In the genomic region with DNA sequence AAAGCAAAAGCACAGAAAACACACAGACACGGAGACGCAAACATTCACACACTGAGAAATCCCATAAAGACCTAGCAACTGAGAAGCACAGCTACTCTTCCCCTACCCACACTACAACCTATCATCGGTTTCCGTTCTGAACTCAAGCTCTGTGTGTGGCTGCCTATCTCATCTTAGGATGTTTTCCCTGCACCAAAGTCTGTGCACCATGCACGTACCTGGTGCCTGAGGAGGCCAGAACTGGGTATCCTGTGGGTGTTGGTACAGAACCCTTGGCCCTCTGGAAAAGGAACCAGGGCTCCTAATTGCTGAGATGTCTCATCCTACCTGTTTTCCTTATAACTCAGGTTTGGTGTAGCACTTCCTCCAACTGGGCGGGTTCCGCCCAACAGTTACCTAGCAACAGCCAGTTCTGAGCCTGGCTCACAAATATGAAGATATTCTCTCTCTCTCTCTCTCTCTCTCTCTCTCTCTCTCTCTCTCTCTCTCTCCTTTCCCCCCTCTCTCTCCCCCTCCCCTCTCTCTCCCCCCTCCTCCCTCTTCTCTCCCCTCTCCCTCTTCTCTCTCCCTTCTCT, we compare ENCODE assay signal across 14 mouse cellular contexts. TPM values are rescaled to one million over a fixed set of nuclear protein-coding genes. Genes with fewer than 3 reads are reported as not detected.
DNase-seq lines count a peak whose midpoint lies in the region; ATAC-seq and TF ChIP-seq lines count a peak whose summit lies in the region.
"Had no signal": no experiment of that assay in that cellular context is flagged by ENCODE, and none has a peak within 500 bp of the region (broad histone marks: within the 10 kb centered on the region; RNA-seq: fewer than 3 reads in every experiment).

No protein-coding gene starts in this region.

- H3K4me1 ChIP-seq in thymus, adult 2 months (replicated peaks; ENCODE audit: control insufficient read depth, insufficient read depth, low read length), result no peaks in the 10 kb centered on the region
- H3K4me1 ChIP-seq in lung, postnatal 0 days (ENCODE audit: insufficient read depth, low read depth, low read length), result no peaks in the 10 kb centered on the region
- H3K4me1 ChIP-seq: heart, embryonic 15.5 days; hindbrain, embryonic 15.5 days; limb, embryonic 15.5 days had no signal

- no peaks in the 10 kb centered on the region for H3K27me3 ChIP-seq in thymus, adult 2 months (ENCODE audit: control insufficient read depth, insufficient read depth, low read length)
- H3K27me3 ChIP-seq in lung, postnatal 0 days (replicated peaks; ENCODE audit: insufficient read depth, low read length), result no peaks in the 10 kb centered on the region
- H3K27me3 ChIP-seq: heart, embryonic 15.5 days; hindbrain, embryonic 15.5 days; limb, embryonic 15.5 days had no signal

- H3K4me3 ChIP-seq in thymus, adult 2 months (ENCODE audit: control insufficient read depth, insufficient read depth, low read length), result peak overlapping the region; percentile 23
- no peak overlapping the region for H3K4me3 ChIP-seq in lung, postnatal 0 days (ENCODE audit: low read depth, low read length)
- H3K4me3 ChIP-seq: heart, embryonic 15.5 days; hindbrain, embryonic 15.5 days; limb, embryonic 15.5 days; midbrain, embryonic 10.5 days had no signal

- H3K36me3 ChIP-seq in thymus, adult 2 months (ENCODE audit: control insufficient read depth, insufficient read depth, low read length), result no peaks in the 10 kb centered on the region
- no peaks in the 10 kb centered on the region for H3K36me3 ChIP-seq in lung, postnatal 0 days (ENCODE audit: insufficient read depth, low read length)
- H3K36me3 ChIP-seq: heart, embryonic 15.5 days; hindbrain, embryonic 15.5 days; limb, embryonic 15.5 days; midbrain, embryonic 10.5 days had no signal

- H3K9ac ChIP-seq in lung, postnatal 0 days (replicated peaks; ENCODE audit: low read depth), result no peak overlapping the region
- H3K9ac ChIP-seq: heart, embryonic 15.5 days; hindbrain, embryonic 15.5 days; limb, embryonic 15.5 days had no signal

- no peak for TF ChIP-seq CTCF in thymus, adult 2 months (IDR thresholded peaks at IDR 0.05; ENCODE audit: borderline replicate concordance, control insufficient read depth, extremely low read depth, insufficient read depth, low read length, poor library complexity)
- TF ChIP-seq CTCF in lung, postnatal 0 days (IDR thresholded peaks at IDR 0.05), result no peak

- no peak for TF ChIP-seq POLR2A in thymus, adult 2 months (IDR thresholded peaks at IDR 0.05; ENCODE audit: control insufficient read depth, extremely low read depth, insufficient read depth, low read length, poor library complexity)

- no peak for TF ChIP-seq EP300 in lung, postnatal 0 days (IDR thresholded peaks at IDR 0.05)

- no peak overlapping the region for H3K4me2 ChIP-seq in lung, postnatal 0 days (replicated peaks; ENCODE audit: low read depth, low read length)
- H3K4me2 ChIP-seq: heart, embryonic 15.5 days; hindbrain, embryonic 15.5 days; limb, embryonic 15.5 days had no signal

- no peak for ATAC-seq in megakaryocyte, adult 5-6 weeks (ENCODE audit: poor library complexity, severe bottlenecking)
- no peak for ATAC-seq in lung, postnatal 0 days
- ATAC-seq: forebrain, embryonic 16.5 days had no signal

- 59% methylated on average over 7 of the region's 7 CpGs for WGBS in thymus, adult 2 months
- WGBS in lung, postnatal 0 days, result 71% methylated on average over 7 of the region's 7 CpGs

- DNase-seq in left cerebral cortex, adult 11 months (ENCODE audit: low spot score), result peak; percentile 5
- DNase-seq in left cerebral cortex, adult 18-20 months (ENCODE audit: low spot score in 2 of 2), result no peak
- peak; percentile 22 for DNase-seq in thymus, adult 2 months
- no peak for DNase-seq in thymus, adult 18-20 months
- peak; percentile 79 for DNase-seq in naive thymus-derived CD4-positive, alpha-beta T cell, adult 2 months (ENCODE audit: low read depth)
- DNase-seq in cerebellum, adult 9-10 months, result no peak
- no peak for DNase-seq in lung, postnatal 0 days (ENCODE audit: low spot score)
- DNase-seq: adrenal gland, postnatal 14 days had no signal

- H3K9me3 ChIP-seq in lung, postnatal 0 days (ENCODE audit: low read length), result no peaks in the 10 kb centered on the region
- H3K9me3 ChIP-seq: heart, embryonic 15.5 days; hindbrain, embryonic 15.5 days; limb, embryonic 15.5 days; midbrain, embryonic 10.5 days had no signal

- peak overlapping the region; percentile 14; the same call in 1 of the 2 replicates for H3K27ac ChIP-seq in thymus, adult 2 months (ENCODE audit: control insufficient read depth, insufficient read depth, low read length)
- H3K27ac ChIP-seq in lung, postnatal 0 days (ENCODE audit: low read length), result no peak overlapping the region
- H3K27ac ChIP-seq: heart, embryonic 15.5 days; hindbrain, embryonic 15.5 days; limb, embryonic 15.5 days; midbrain, embryonic 10.5 days had no signal

RNA-seq across cellular contexts. Expression of gene Rubcnl, which starts 30.9 kb away (rescaled TPM):
- total RNA-seq in left cerebral cortex, adult 18-20 months (2021), result 1 to 10 TPM; 1.8 to 2.1 TPM
- 2.7 and 2.9 TPM in 2 replicates for polyA plus RNA-seq in thymus, adult 2 months (2012; rRNA removed)
- total RNA-seq in megakaryocyte, adult 5-6 weeks (2015), result 13.8 and 14.0 TPM in 2 replicates
- 15.7 and 17.5 TPM in 2 replicates for total RNA-seq in megakaryocyte, adult 5-6 weeks (2017)
- 0.27 TPM in 2 replicates for polyA plus RNA-seq in lung, postnatal 0 days (2015; fragmentation: Nextera tagmentation; extraction: Ambion mirVana)

RNA-seq across cellular contexts. Expression of gene Lrch1, which starts 37.2 kb away (rescaled TPM):
- 10 to 100 TPM; 14.4 to 15.0 TPM for total RNA-seq in left cerebral cortex, adult 18-20 months (2021)
- polyA plus RNA-seq in thymus, adult 2 months (2012; rRNA removed), result 27.5 and 30.1 TPM in 2 replicates
- 16.8 and 19.5 TPM in 2 replicates for total RNA-seq in megakaryocyte, adult 5-6 weeks (2015)
- total RNA-seq in megakaryocyte, adult 5-6 weeks (2017), result 17.2 and 18.2 TPM in 2 replicates
- 13.5 and 15.3 TPM in 2 replicates for polyA plus RNA-seq in lung, postnatal 0 days (2015; fragmentation: Nextera tagmentation; extraction: Ambion mirVana)

Comparison
In these comparisons a context has a peak if more than half of its experiments do, and no peak if none do; other contexts are left out.
1. DNase-seq: peak in left cerebral cortex, adult 11 months (single experiment), thymus, adult 2 months (single experiment) and naive thymus-derived CD4-positive, alpha-beta T cell, adult 2 months (single experiment); none in left cerebral cortex, adult 18-20 months (0 of 2), thymus, adult 18-20 months (0 of 2), cerebellum, adult 9-10 months (single experiment) and lung, postnatal 0 days (single experiment).
2. RNA of gene Rubcnl, which starts 30.9 kb away (total RNA-seq): 13.8 to 17.5 TPM in megakaryocyte, adult 5-6 weeks; 1.8 to 2.1 TPM in left cerebral cortex, adult 18-20 months; every median in the first group is over 4 times any median in the second.